Mouse (Mus musculus): ENCODE results near the gene Mtmr11. TPM values are rescaled to one million over a fixed set of nuclear protein-coding genes. Genes with fewer than 3 reads are reported as not detected.
"Not testable (repeated sequence)": the region's sequence is repeated elsewhere in the genome, so short reads cannot be mapped to it uniquely, and the experiment has no call there.

Mtmr11 gene
- total RNA-seq, 2 experiments from 2014 or later, result 6.6 to 7.8 TPM

DNA sequence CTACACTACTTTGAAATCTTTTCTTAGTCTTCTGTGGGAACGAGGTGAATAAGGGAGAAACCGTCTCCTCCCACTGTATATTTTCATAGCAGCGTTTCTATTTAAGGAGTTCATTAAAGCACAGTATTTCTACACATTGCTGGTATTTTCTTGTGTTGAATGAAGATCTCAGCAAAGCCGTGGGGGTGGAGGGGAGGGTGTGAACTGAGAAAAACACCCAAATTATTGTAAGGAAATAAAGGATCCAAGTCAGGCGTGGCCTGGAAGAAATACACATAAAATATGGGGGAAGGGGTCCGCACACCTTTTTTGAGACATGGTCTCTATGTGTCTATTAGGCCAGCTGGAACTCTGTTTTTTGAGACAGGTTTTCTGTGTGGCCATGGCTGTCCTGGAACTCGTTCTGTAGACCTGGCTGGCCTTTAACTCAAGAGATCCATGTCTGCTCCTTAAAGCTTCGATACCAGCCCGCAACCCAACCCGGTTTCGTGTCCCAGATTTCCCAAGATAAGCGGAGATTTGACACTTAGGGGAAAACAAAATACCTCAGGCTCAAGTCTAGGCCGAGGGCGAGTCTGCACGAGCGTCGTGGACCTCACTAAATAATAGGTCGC is 9.9 kb downstream of the Mtmr11 start:
- intact Hi-C loops (cut with DNase I), result no loop called here

GRCm38 (mm10) chr3:96172197-96173178 is 10.7 kb downstream of the Mtmr11 start, which contains the start of gene Sf3b4:
TSS of gene Sf3b4 (plus strand) at chr3:96172332.
- DNase-seq, result peak; percentile 87 to 89
- intact Hi-C loops (cut with DNase I), result no loop called here

More for the DNA sequence above, 9.9 kb downstream of the Mtmr11 start:
- DNase-seq, result no peak

DNA sequence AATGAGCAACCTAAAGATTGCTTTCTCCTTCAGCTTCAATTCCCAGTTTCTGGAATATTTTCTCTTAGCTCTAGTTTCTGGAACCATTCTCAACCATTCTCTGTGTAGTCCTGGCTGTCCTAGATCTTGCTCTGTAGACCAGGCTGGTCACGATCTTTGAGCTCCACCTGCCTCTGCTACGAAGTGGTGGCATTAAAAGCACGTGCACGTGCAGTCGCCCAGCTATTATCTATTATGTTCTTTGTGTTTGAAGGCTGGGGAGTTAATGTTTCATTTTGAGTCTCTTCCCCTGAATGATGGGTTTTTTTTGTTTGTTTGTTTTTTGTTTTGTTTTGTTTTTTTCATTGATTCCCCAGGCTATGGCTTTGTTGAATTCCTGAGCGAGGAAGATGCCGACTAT is 11.4 kb downstream of the Mtmr11 start:
- no peak for DNase-seq
- intact Hi-C loops (cut with DNase I), result no loop called here

DNA sequence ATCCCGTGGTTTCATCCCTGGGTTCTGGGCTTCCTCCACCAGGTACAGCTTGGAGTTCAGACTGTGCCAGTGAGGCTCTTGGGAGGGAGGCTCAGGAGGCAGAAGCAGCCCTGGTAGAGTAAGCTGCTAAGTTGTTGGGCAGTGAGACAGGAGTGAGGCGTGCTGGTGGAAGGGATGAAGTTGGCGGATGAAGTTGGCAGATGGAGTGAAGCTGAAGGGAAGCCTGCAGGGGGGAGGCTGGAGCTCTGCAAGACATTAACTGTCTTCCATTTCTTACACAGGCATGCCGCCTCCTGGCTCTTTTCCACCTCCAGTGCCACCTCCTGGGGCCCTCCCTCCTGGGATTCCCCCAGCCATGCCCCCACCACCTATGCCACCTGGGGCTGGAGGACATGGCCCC is 12.2 kb downstream of the Mtmr11 start:
- not testable (repeated sequence) for DNase-seq
- intact Hi-C loops (cut with DNase I), result loop anchor here (2.0 kb wide), 1 partner anchor 47 kb away; the partner anchor contains the start of genes Hist2h2ac and Hist2h2be

DNA sequence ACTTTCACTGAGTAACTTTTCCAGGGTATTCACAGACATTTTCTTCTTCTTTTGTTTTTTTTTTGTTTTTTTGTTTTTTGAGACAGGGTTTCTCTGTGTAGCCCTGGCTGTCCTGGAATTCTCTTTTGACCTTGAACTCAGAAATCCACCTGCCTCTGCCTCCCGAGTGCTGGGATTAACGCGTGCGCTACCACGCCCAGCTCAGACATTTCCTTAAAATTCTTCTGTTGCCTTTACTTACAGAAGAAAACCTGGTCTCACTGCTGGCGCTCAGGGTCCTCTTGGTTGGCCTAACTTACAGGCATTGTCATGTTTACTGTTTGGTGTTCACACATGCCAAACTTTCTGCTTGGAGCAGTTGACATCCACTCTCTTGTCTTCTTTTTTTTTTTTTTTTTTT is 13.4 kb downstream of the Mtmr11 start:
- intact Hi-C loops (cut with DNase I), result loop anchor here (2.0 kb wide), 1 partner anchor 46 kb away; the partner anchor contains the start of genes Hist2h2ac and Hist2h2be

DNA sequence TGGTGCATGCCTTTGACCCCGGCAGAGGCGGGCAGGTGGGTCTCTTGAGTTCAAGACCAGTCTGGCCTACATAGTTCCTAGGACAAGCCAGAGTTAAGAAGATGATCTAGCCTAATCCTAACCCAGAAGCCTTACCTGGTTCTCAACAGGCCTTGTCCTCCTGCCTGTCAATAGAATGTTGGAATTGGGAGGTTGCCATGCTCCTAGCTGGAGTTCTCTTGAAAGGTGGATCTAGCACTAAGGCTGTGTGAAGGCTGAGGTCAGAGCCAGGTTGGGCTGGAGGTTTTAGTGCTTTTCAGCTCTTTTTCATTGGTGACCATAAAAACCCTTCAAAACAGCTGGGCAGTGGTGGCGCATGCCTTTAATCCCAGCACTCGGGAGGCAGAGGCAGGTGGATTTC is 16.6 kb downstream of the Mtmr11 start:
- DNase-seq, result no peak
- intact Hi-C loops (cut with DNase I), result no loop called here

More for the DNA sequence above, 13.4 kb downstream of the Mtmr11 start:
- DNase-seq, result no peak

GRCm38 (mm10) chr3:96178902-96179301 is 17.1 kb downstream of the Mtmr11 start:
- DNase-seq, result no peak
- intact Hi-C loops (cut with DNase I), result no loop called here

DNA sequence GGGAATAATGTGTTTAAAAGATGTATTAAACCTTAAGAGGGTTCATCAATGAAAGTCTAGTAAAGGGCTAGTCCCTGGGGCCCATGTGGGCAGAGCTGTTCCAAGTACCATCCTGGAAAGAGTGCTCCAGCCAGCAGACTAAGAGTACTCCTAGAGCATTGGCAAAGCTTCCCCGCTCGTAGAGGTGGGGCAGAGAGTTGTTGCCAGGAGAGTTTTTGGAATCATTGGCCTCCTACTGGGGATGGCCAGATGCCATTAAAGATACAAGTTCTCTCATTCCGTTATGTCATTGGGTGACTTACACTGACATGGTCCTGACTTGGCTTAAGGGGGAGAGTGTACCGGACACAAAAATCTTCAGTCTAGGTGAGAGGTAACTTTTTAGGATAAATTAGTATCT is 17.7 kb downstream of the Mtmr11 start:
- intact Hi-C loops (cut with DNase I), result no loop called here
- peak; percentile 80 for DNase-seq

- intact Hi-C loops (cut with DNase I), result no loop called here
- DNase-seq, result peak; percentile 64 to 66
Observed at GRCm38 (mm10) chr3:96180727-96181477, 19.1 kb downstream of the Mtmr11 start, which contains the start of gene Sv2a. TSS of gene Sv2a (plus strand) at chr3:96181151.

GRCm38 (mm10) chr3:96181510-96182381 is 19.9 kb downstream of the Mtmr11 start:
- no peak for DNase-seq
- intact Hi-C loops (cut with DNase I), result no loop called here

- intact Hi-C loops (cut with DNase I), result no loop called here
- DNase-seq, result peak in 1 of 2 experiments; percentile 43
Observed at GRCm38 (mm10) chr3:96182382-96182776, 20.6 kb downstream of the Mtmr11 start.

DNA sequence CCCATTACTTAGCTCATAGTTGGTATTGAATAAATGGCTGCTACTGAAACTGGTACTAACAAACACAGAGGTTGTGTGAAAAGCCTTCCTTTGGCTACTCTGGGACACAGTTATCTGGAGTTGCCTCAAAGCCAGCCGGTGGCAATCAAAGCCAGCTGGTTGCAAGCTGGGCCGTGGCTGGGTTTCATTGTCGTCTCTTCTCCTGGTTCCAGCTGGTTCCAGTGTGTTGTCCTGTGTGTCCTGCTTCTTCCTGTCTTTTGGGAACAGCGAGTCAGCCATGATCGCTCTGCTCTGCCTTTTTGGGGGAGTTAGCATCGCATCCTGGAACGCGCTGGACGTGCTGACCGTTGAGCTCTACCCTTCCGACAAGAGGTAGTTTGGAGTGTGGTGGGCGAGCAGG is 31.2 kb downstream of the Mtmr11 start:
- peak; percentile 23 to 60 for DNase-seq
- intact Hi-C loops (cut with DNase I), result no loop called here

DNA sequence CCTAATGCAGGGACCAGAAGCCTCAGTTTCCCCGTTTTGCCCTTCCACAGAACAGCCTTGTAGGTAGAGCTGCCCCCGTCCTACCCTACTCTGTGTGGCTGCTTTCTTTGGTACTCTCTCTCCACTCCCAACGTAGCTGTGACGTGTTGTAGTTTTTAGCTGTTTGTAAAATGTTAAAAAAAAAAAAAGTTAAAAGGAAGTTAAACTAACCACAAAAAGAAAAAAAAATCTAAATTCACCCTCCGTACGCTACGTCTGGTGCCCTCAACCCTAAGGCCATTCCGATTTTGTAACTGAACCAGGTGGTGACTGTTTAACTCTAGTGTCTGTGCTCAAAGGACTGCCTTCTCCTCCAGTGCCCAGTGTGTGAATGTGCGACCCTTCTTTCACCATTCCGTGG is 33.2 kb downstream of the Mtmr11 start:
- intact Hi-C loops (cut with DNase I), result no loop called here
- DNase-seq, result no peak

DNA sequence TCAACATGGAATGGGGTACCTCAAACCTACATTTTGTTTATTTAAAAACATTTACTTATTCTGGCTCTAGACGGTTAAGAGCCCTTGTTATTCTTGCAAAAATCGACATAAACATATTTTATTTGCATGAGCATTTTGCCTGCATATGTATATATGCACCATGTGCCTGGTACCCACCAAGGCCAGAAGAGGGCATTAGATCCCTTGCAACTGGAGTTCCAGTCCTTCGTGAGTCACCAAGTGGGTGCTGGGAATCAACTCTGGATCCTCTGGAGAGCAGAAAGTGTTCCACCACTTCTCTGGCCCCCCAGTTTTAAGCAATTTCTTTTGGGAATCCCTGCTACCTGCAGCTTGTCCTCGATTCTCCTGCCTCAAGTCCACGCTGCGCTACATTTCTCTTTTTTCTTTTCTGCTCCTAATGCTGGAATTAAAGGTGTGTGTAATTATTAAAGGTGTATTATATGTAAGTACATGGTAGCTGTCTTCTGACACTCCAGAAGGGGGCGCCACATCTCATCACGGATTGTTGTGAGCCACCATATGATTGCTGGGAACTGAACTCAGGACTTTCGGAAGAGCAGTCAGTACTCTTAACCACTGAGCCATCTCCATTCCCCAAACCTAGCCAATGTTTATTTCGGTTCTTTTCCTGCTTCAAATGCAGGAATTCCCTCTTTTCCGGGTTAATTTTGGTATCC is 34.0 kb downstream of the Mtmr11 start:
- peak in 1 of 2 experiments; percentile 24 for DNase-seq
- intact Hi-C loops (cut with DNase I), result no loop called here

GRCm38 (mm10) chr3:96196437-96197128 is 34.8 kb downstream of the Mtmr11 start:
- intact Hi-C loops (cut with DNase I), result no loop called here
- no peak for DNase-seq

DNA sequence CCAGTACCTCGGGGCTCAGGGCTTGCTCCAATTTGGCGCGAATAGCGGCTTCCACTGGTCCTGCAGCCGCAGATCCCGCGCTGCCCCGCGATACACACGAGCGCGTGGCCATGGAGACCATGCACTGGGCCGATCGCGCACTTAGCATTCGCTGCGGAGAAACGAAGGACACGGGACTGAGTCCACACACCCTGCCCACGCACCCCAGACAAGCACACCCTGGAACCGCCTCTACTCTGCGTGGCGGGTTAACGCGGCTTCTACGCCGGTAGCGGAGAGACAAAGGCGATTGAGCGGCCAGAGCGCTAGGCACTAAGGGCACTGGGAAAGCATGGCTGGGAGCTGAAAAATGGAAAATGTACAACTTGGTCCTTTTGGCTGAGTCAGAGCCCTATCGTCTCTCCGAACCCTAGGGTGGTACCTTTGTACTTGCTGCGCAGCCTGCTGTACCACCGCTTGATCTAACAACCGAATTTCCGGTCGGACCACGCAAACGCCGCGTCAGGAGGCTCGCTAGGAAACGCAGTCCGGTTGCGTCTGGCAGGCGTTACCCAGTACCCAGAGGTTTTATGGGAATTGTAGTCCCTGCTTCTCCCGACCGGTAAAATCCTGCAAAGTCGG is 35.4 kb downstream of the Mtmr11 start:
- intact Hi-C loops (cut with DNase I), result no loop called here
- DNase-seq, result peak; percentile 89 to 91

GRCm38 (mm10) chr3:96198181-96198580 is 36.4 kb downstream of the Mtmr11 start:
- intact Hi-C loops (cut with DNase I), result no loop called here

DNA sequence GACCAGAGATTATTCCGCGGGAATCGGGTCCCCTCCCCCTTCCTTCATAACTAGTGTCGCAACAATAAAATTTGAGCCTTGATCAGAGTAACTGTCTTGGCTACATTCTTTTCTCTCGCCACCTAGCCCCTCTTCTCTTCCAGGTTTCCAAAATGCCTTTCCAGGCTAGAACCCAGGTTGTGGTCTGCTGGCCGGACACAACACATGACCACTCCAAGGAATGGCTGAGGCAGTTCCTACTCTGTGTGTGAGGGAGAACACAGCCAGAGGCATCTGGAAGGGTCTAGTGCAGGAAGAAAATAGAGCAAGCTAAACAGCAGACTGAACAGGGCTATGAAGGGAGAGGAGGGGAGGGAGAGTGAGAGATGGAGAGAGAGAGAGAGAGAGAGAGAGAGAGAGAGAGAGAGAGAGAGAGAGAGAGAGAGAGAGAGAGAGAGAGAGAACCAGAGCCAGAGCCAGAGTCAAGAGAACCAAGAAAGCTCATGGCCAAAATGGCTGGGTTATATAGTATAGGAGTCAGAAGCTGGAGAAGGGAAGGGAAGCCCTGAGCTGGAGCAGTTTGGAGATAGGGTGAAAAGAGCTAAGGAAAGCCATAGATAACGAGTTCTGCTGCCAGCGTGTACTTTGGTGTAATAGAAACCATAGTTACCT is 36.9 kb downstream of the Mtmr11 start:
- intact Hi-C loops (cut with DNase I); DNase-seq: not testable (repeated sequence)

More at GRCm38 (mm10) chr3:96198181-96198580, 36.4 kb downstream of the Mtmr11 start:
- DNase-seq, result no peak

Measured in heart, postnatal 10 days (tissue).